Mouse (Mus musculus): ENCODE measurements around the gene Elmo1. TPM values are rescaled to one million over a fixed set of nuclear protein-coding genes. Genes with fewer than 3 reads are reported as not detected.

Elmo1 gene
- total and polyA plus RNA-seq, 2 experiments from 2014 or later: 35.2 to 36.4 TPM

GRCm38 (mm10) chr13:20494047-20494739 is 403.8 kb downstream of the Elmo1 start:
- 78% methylated on average over 6 of the region's 6 CpGs for WGBS
- H3K4me2 ChIP-seq (ENCODE audit: low read depth, low read length, poor library complexity, severe bottlenecking): no peak overlapping the region
- H3K4me1 ChIP-seq (ENCODE audit: insufficient read depth, low read length): no peaks in the 10 kb centered on the region
- DNase-seq (ENCODE audit: low spot score) (no peak), ATAC-seq (ENCODE audit: low FRiP score) (no peak)
- no peak overlapping the region for H3K4me3 ChIP-seq (ENCODE audit: low read depth, low read length)
- no peak overlapping the region for H3K27ac ChIP-seq (ENCODE audit: low read depth, low read length)
- no peaks in the 10 kb centered on the region for H3K27me3 ChIP-seq (ENCODE audit: insufficient read depth, low read length)
- no peaks in the 10 kb centered on the region for H3K9me3 ChIP-seq (ENCODE audit: low read length)
- no peak overlapping the region for H3K9ac ChIP-seq (replicated peaks; ENCODE audit: low read length, poor library complexity, severe bottlenecking)
- no peak for TF ChIP-seq CTCF (IDR thresholded peaks at IDR 0.05)
- H3K36me3 ChIP-seq (ENCODE audit: insufficient read depth, low read length): no peaks in the 10 kb centered on the region

GRCm38 (mm10) chr13:20501923-20502322 is 411.5 kb downstream of the Elmo1 start:
- no peaks in the 10 kb centered on the region for H3K9me3 ChIP-seq (ENCODE audit: low read length)
- TF ChIP-seq CTCF (IDR thresholded peaks at IDR 0.05): no peak
- ATAC-seq (ENCODE audit: low FRiP score): no peak

GRCm38 (mm10) chr13:20503371-20503770 is 413.0 kb downstream of the Elmo1 start:
- no peak overlapping the region for H3K4me3 ChIP-seq (ENCODE audit: low read depth, low read length)
- no peak for DNase-seq (ENCODE audit: low spot score)
- WGBS: 65% methylated on average over 3 of the region's 3 CpGs

More at GRCm38 (mm10) chr13:20501923-20502322, 411.5 kb downstream of the Elmo1 start:
- H3K4me2 ChIP-seq (ENCODE audit: low read depth, low read length, poor library complexity, severe bottlenecking): no peak overlapping the region
- H3K27ac ChIP-seq (ENCODE audit: low read depth, low read length): no peak overlapping the region
- no peak overlapping the region for H3K9ac ChIP-seq (replicated peaks; ENCODE audit: low read length, poor library complexity, severe bottlenecking)
- no peaks in the 10 kb centered on the region for H3K4me1 ChIP-seq (ENCODE audit: insufficient read depth, low read length)
- H3K27me3 ChIP-seq (ENCODE audit: insufficient read depth, low read length): no peaks in the 10 kb centered on the region
- no peak overlapping the region for H3K4me3 ChIP-seq (ENCODE audit: low read depth, low read length)
- no peaks in the 10 kb centered on the region for H3K36me3 ChIP-seq (ENCODE audit: insufficient read depth, low read length)
- no peak for DNase-seq (ENCODE audit: low spot score)

GRCm38 (mm10) chr13:20507381-20508129 is 417.2 kb downstream of the Elmo1 start:
- Histone ChIP-seq H3K27ac (ENCODE audit: low read depth, low read length) (no peak overlapping the region), H3K36me3 (ENCODE audit: insufficient read depth, low read length) (no peaks in the 10 kb centered on the region), H3K4me2 (ENCODE audit: low read depth, low read length, poor library complexity, severe bottlenecking) (no peak overlapping the region), H3K9ac (replicated peaks; ENCODE audit: low read length, poor library complexity, severe bottlenecking) (no peak overlapping the region), H3K27me3 (ENCODE audit: insufficient read depth, low read length) (no peaks in the 10 kb centered on the region), H3K4me1 (ENCODE audit: insufficient read depth, low read length) (no peaks in the 10 kb centered on the region), H3K9me3 (ENCODE audit: low read length) (no peaks in the 10 kb centered on the region), H3K4me3 (ENCODE audit: low read depth, low read length) (no peak overlapping the region)
- 44% methylated on average over 10 of the region's 10 CpGs for WGBS
- TF ChIP-seq CTCF (IDR thresholded peaks at IDR 0.05): no peak
- DNase-seq (ENCODE audit: low spot score) (no peak), ATAC-seq (ENCODE audit: low FRiP score) (no peak)

More at GRCm38 (mm10) chr13:20503371-20503770, 413.0 kb downstream of the Elmo1 start:
- Histone ChIP-seq H3K4me1 (ENCODE audit: insufficient read depth, low read length) (no peaks in the 10 kb centered on the region), H3K4me2 (ENCODE audit: low read depth, low read length, poor library complexity, severe bottlenecking) (no peak overlapping the region), H3K9ac (replicated peaks; ENCODE audit: low read length, poor library complexity, severe bottlenecking) (no peak overlapping the region), H3K36me3 (ENCODE audit: insufficient read depth, low read length) (no peaks in the 10 kb centered on the region), H3K27ac (ENCODE audit: low read depth, low read length) (no peak overlapping the region), H3K9me3 (ENCODE audit: low read length) (no peaks in the 10 kb centered on the region), H3K27me3 (ENCODE audit: insufficient read depth, low read length) (no peaks in the 10 kb centered on the region)
- no peak for TF ChIP-seq CTCF (IDR thresholded peaks at IDR 0.05)
- no peak for ATAC-seq (ENCODE audit: low FRiP score)

- no peak for DNase-seq (ENCODE audit: low spot score)
- TF ChIP-seq CTCF (IDR thresholded peaks at IDR 0.05): no peak
- 89% methylated on average over 4 of the region's 4 CpGs for WGBS
- no peaks in the 10 kb centered on the region for H3K9me3 ChIP-seq (ENCODE audit: low read length)
- no peaks in the 10 kb centered on the region for H3K27me3 ChIP-seq (ENCODE audit: insufficient read depth, low read length)
- no peak overlapping the region for H3K4me2 ChIP-seq (ENCODE audit: low read depth, low read length, poor library complexity, severe bottlenecking)
- no peak overlapping the region for H3K9ac ChIP-seq (replicated peaks; ENCODE audit: low read length, poor library complexity, severe bottlenecking)
- ATAC-seq (ENCODE audit: low FRiP score): no peak
- no peak overlapping the region for H3K27ac ChIP-seq (ENCODE audit: low read depth, low read length)
- no peak overlapping the region for H3K4me3 ChIP-seq (ENCODE audit: low read depth, low read length)
- no peaks in the 10 kb centered on the region for H3K36me3 ChIP-seq (ENCODE audit: insufficient read depth, low read length)
- no peaks in the 10 kb centered on the region for H3K4me1 ChIP-seq (ENCODE audit: insufficient read depth, low read length)
Observed at GRCm38 (mm10) chr13:20511026-20511425, 420.6 kb downstream of the Elmo1 start.
